In genomic region chr19:57328792-57329191, GRCm38 (mm10) we compare ENCODE assay signal across 8 mouse cellular contexts. TPM values are rescaled to one million over a fixed set of nuclear protein-coding genes. Genes with fewer than 3 reads are reported as not detected.
A peak's percentile ranks its signal among the peaks of the same experiment; 100 is the strongest.
DNase-seq lines count a peak whose midpoint lies in the region; ATAC-seq and TF ChIP-seq lines count a peak whose summit lies in the region.

No protein-coding gene starts in this region.

- no peaks in the 10 kb centered on the region for H3K36me3 ChIP-seq in forebrain, embryonic 14.5 days (ENCODE audit: control insufficient read depth, insufficient read depth, low read length)
- no peaks in the 10 kb centered on the region for H3K36me3 ChIP-seq in forebrain, embryonic 12.5 days (replicated peaks)
- H3K36me3 ChIP-seq in midbrain, postnatal 0 days (ENCODE audit: insufficient read depth, low read length): no peaks in the 10 kb centered on the region
- H3K36me3 ChIP-seq in midbrain, embryonic 15.5 days (replicated peaks): no peaks in the 10 kb centered on the region
- no peaks in the 10 kb centered on the region for H3K36me3 ChIP-seq in embryonic facial prominence, embryonic 14.5 days (ENCODE audit: control insufficient read depth, insufficient read depth, low read length)
- H3K36me3 ChIP-seq in liver, embryonic 14.5 days (replicated peaks; ENCODE audit: control insufficient read depth, insufficient read depth, low read depth): no peaks in the 10 kb centered on the region

- DNase-seq in forebrain, embryonic 14.5 days (ENCODE audit: low spot score): peak; percentile 55
- peak; percentile 56 for DNase-seq in midbrain, postnatal 0 days (ENCODE audit: low spot score)
- DNase-seq in adrenal gland, postnatal 36 days: peak; percentile 17 to 59
- DNase-seq in embryonic facial prominence, embryonic 14.5 days (ENCODE audit: low spot score): peak; percentile 40
- no peak for DNase-seq in liver, embryonic 14.5 days (ENCODE audit: low read depth in 3 of 3, low spot score in 3 of 3)
- peak; percentile 70 for DNase-seq in thymus, postnatal 4 days

- no peaks in the 10 kb centered on the region for H3K9me3 ChIP-seq in forebrain, embryonic 14.5 days (replicated peaks; ENCODE audit: control insufficient read depth, low read length)
- no peaks in the 10 kb centered on the region for H3K9me3 ChIP-seq in forebrain, embryonic 12.5 days
- no peaks in the 10 kb centered on the region for H3K9me3 ChIP-seq in midbrain, postnatal 0 days (ENCODE audit: low read length)
- H3K9me3 ChIP-seq in midbrain, embryonic 15.5 days: no peaks in the 10 kb centered on the region
- H3K9me3 ChIP-seq in embryonic facial prominence, embryonic 14.5 days (ENCODE audit: control insufficient read depth, low read length): no peaks in the 10 kb centered on the region
- no peaks in the 10 kb centered on the region for H3K9me3 ChIP-seq in liver, embryonic 14.5 days (ENCODE audit: control insufficient read depth, low read length)

- 59% methylated on average over 12 of the region's 12 CpGs for WGBS in forebrain, embryonic 14.5 days
- 58% methylated on average over 12 of the region's 12 CpGs for WGBS in forebrain, embryonic 12.5 days
- 57% methylated on average over 12 of the region's 12 CpGs for WGBS in midbrain, postnatal 0 days
- WGBS in midbrain, embryonic 15.5 days: 52% methylated on average over 12 of the region's 12 CpGs
- 64% methylated on average over 12 of the region's 12 CpGs for WGBS in embryonic facial prominence, embryonic 14.5 days
- 37% methylated on average over 12 of the region's 12 CpGs for WGBS in liver, embryonic 14.5 days (ENCODE audit: insufficient replicate concordance)

- H3K4me2 ChIP-seq in forebrain, embryonic 14.5 days (ENCODE audit: low read length): no peak overlapping the region
- no peak overlapping the region for H3K4me2 ChIP-seq in forebrain, embryonic 12.5 days
- H3K4me2 ChIP-seq in midbrain, postnatal 0 days (ENCODE audit: low read depth, low read length, poor library complexity, severe bottlenecking): no peak overlapping the region
- H3K4me2 ChIP-seq in midbrain, embryonic 15.5 days: no peak overlapping the region
- H3K4me2 ChIP-seq in embryonic facial prominence, embryonic 14.5 days (ENCODE audit: low read depth, low read length): no peak overlapping the region
- H3K4me2 ChIP-seq in liver, embryonic 14.5 days (ENCODE audit: low read depth): 0 out of 2 replicates have a peak overlapping the region, but pooled peaks have one; percentile 16

- ATAC-seq in forebrain, embryonic 14.5 days: no peak
- ATAC-seq in forebrain, embryonic 12.5 days (ENCODE audit: low FRiP score): no peak
- ATAC-seq in midbrain, postnatal 0 days (ENCODE audit: low FRiP score): no peak
- no peak for ATAC-seq in midbrain, embryonic 15.5 days (replicated peaks)
- ATAC-seq in embryonic facial prominence, embryonic 14.5 days (ENCODE audit: low read depth): no peak
- ATAC-seq in liver, embryonic 14.5 days (ENCODE audit: insufficient read depth): no peak

- H3K27me3 ChIP-seq in forebrain, embryonic 14.5 days (replicated peaks; ENCODE audit: control insufficient read depth, insufficient read depth, low read length): no peaks in the 10 kb centered on the region
- H3K27me3 ChIP-seq in forebrain, embryonic 12.5 days: peaks cover 7% of the 10 kb centered on the region; the same call in 1 of the 2 replicates
- H3K27me3 ChIP-seq in midbrain, postnatal 0 days (ENCODE audit: insufficient read depth, low read length): no peaks in the 10 kb centered on the region
- H3K27me3 ChIP-seq in midbrain, embryonic 15.5 days (replicated peaks): no peaks in the 10 kb centered on the region
- H3K27me3 ChIP-seq in embryonic facial prominence, embryonic 14.5 days (replicated peaks; ENCODE audit: control insufficient read depth, insufficient read depth, low read length): no peaks in the 10 kb centered on the region
- no peaks in the 10 kb centered on the region for H3K27me3 ChIP-seq in liver, embryonic 14.5 days (ENCODE audit: control insufficient read depth, insufficient read depth, low read length)

- no peak overlapping the region for H3K27ac ChIP-seq in forebrain, embryonic 14.5 days (ENCODE audit: low read depth, low read length)
- no peak overlapping the region for H3K27ac ChIP-seq in forebrain, embryonic 12.5 days
- no peak overlapping the region for H3K27ac ChIP-seq in midbrain, postnatal 0 days (ENCODE audit: low read depth, low read length)
- H3K27ac ChIP-seq in midbrain, embryonic 15.5 days: no peak overlapping the region
- H3K27ac ChIP-seq in embryonic facial prominence, embryonic 14.5 days (replicated peaks; ENCODE audit: low read depth, low read length): no peak overlapping the region
- H3K27ac ChIP-seq in liver, embryonic 14.5 days: no peak overlapping the region

- no peak overlapping the region for H3K4me3 ChIP-seq in forebrain, embryonic 14.5 days (ENCODE audit: low read depth, low read length)
- no peak overlapping the region for H3K4me3 ChIP-seq in forebrain, embryonic 12.5 days (replicated peaks)
- H3K4me3 ChIP-seq in midbrain, postnatal 0 days (ENCODE audit: low read depth, low read length): no peak overlapping the region
- no peak overlapping the region for H3K4me3 ChIP-seq in midbrain, embryonic 15.5 days
- H3K4me3 ChIP-seq in embryonic facial prominence, embryonic 14.5 days (ENCODE audit: low read depth, low read length): no peak overlapping the region
- H3K4me3 ChIP-seq in liver, embryonic 14.5 days (ENCODE audit: insufficient read depth in 1 of 2, low read depth in 2 of 2, low read length in 2 of 2): no peak overlapping the region

- no peak overlapping the region for H3K9ac ChIP-seq in forebrain, embryonic 14.5 days (ENCODE audit: low read length)
- no peak overlapping the region for H3K9ac ChIP-seq in forebrain, embryonic 12.5 days
- no peak overlapping the region for H3K9ac ChIP-seq in midbrain, postnatal 0 days (replicated peaks; ENCODE audit: low read length, poor library complexity, severe bottlenecking)
- no peak overlapping the region for H3K9ac ChIP-seq in midbrain, embryonic 15.5 days
- no peak overlapping the region for H3K9ac ChIP-seq in embryonic facial prominence, embryonic 14.5 days (ENCODE audit: low read depth, low read length)
- no peak overlapping the region for H3K9ac ChIP-seq in liver, embryonic 14.5 days (replicated peaks)

- no peak for TF ChIP-seq EP300 in liver, embryonic 14.5 days (IDR thresholded peaks at IDR 0.05; ENCODE audit: low read depth)

- H3K4me1 ChIP-seq in forebrain, embryonic 14.5 days (ENCODE audit: control insufficient read depth, insufficient read depth, low read length): no peaks in the 10 kb centered on the region
- no peaks in the 10 kb centered on the region for H3K4me1 ChIP-seq in forebrain, embryonic 12.5 days
- no peaks in the 10 kb centered on the region for H3K4me1 ChIP-seq in midbrain, postnatal 0 days (ENCODE audit: insufficient read depth, low read length)
- H3K4me1 ChIP-seq in midbrain, embryonic 15.5 days: no peaks in the 10 kb centered on the region
- no peaks in the 10 kb centered on the region for H3K4me1 ChIP-seq in embryonic facial prominence, embryonic 14.5 days (ENCODE audit: control insufficient read depth, insufficient read depth, low read length)
- H3K4me1 ChIP-seq in liver, embryonic 14.5 days (replicated peaks; ENCODE audit: control insufficient read depth in 2 of 2, insufficient read depth in 2 of 2, low read length in 1 of 2): no peaks in the 10 kb centered on the region

- TF ChIP-seq CTCF in midbrain, postnatal 0 days (IDR thresholded peaks at IDR 0.05): peak; percentile 80
- peak; percentile 73 for TF ChIP-seq CTCF in liver, embryonic 14.5 days (IDR thresholded peaks at IDR 0.05; ENCODE audit: low read depth)

RNA-seq across cellular contexts. Expression of gene Ablim1, which starts 14.1 kb away (rescaled TPM):
- polyA plus RNA-seq in forebrain, embryonic 14.5 days (2014; fragmentation: Nextera tagmentation; extraction: Ambion mirVana): 24.0 and 35.5 TPM in 2 replicates
- polyA plus RNA-seq in forebrain, embryonic 12.5 days (2016; fragmentation: Nextera tagmentation; extraction: Ambion mirVana): 16.5 and 17.7 TPM in 2 replicates
- total RNA-seq in midbrain, postnatal 0 days (2014; rRNA removed): 81.2 and 104 TPM in 2 replicates
- polyA plus RNA-seq in midbrain, postnatal 0 days (2015; fragmentation: Nextera tagmentation; extraction: Ambion mirVana): 50.7 and 53.2 TPM in 2 replicates
- polyA plus RNA-seq in midbrain, embryonic 15.5 days (2015; fragmentation: Nextera tagmentation; extraction: Ambion mirVana): 57.4 and 64.5 TPM in 2 replicates
- 10 to 100 TPM; 34.0 to 37.0 TPM for total RNA-seq in adrenal gland, postnatal 36 days (2021)
- 48.5 and 49.3 TPM in 2 replicates for polyA plus RNA-seq in embryonic facial prominence, embryonic 14.5 days (2014; fragmentation: Nextera tagmentation; extraction: Ambion mirVana)
- polyA plus RNA-seq in liver, embryonic 14.5 days (2012; rRNA removed): 2.8 and 3.0 TPM in 2 replicates
- 4.7 and 6.3 TPM in 2 replicates for polyA plus RNA-seq in liver, embryonic 14.5 days (2014; fragmentation: Nextera tagmentation; extraction: Ambion mirVana)

RNA-seq across cellular contexts. Expression of gene Fam160b1, which starts 31.7 kb away (rescaled TPM):
- 12.7 and 15.0 TPM in 2 replicates for polyA plus RNA-seq in forebrain, embryonic 14.5 days (2014; fragmentation: Nextera tagmentation; extraction: Ambion mirVana)
- polyA plus RNA-seq in forebrain, embryonic 12.5 days (2016; fragmentation: Nextera tagmentation; extraction: Ambion mirVana): 15.7 and 16.7 TPM in 2 replicates
- 19.9 and 22.4 TPM in 2 replicates for total RNA-seq in midbrain, postnatal 0 days (2014; rRNA removed)
- polyA plus RNA-seq in midbrain, postnatal 0 days (2015; fragmentation: Nextera tagmentation; extraction: Ambion mirVana): 10.7 and 11.0 TPM in 2 replicates
- polyA plus RNA-seq in midbrain, embryonic 15.5 days (2015; fragmentation: Nextera tagmentation; extraction: Ambion mirVana): 12.9 and 14.1 TPM in 2 replicates
- 10 to 100 TPM; 20.8 to 21.0 TPM for total RNA-seq in adrenal gland, postnatal 36 days (2021)
- polyA plus RNA-seq in embryonic facial prominence, embryonic 14.5 days (2014; fragmentation: Nextera tagmentation; extraction: Ambion mirVana): 18.4 and 20.0 TPM in 2 replicates
- polyA plus RNA-seq in liver, embryonic 14.5 days (2012; rRNA removed): 4.8 and 5.1 TPM in 2 replicates
- 5.4 and 6.4 TPM in 2 replicates for polyA plus RNA-seq in liver, embryonic 14.5 days (2014; fragmentation: Nextera tagmentation; extraction: Ambion mirVana)

Comparison
In these comparisons a context has a peak if more than half of its experiments do, and no peak if none do; other contexts are left out.
1. DNase-seq: peak in forebrain, embryonic 14.5 days (single experiment), midbrain, postnatal 0 days (single experiment), adrenal gland, postnatal 36 days (2 of 2), embryonic facial prominence, embryonic 14.5 days (single experiment) and thymus, postnatal 4 days (single experiment); none in liver, embryonic 14.5 days (0 of 3).